Mouse (Mus musculus) hindbrain, embryonic 12.5 days (tissue): Measurements from ENCODE around the gene Arhgap28. TPM values are rescaled to one million over a fixed set of nuclear protein-coding genes. Genes with fewer than 3 reads are reported as not detected.
A peak's percentile ranks its signal among the peaks of the same experiment; 100 is the strongest.

Source experiments
- ATAC-seq: fragments of 200-750 bp; cut with Nextera tagmentation; 2 replicates; pipeline ENCODE4 v1.8.0; 2017; ENCODE audit warnings: moderate TSS enrichment; ENCODE audit not compliant: low FRiP score
- H3K27ac ChIP-seq: fragments of 300-500 bp; sonication (generic); 2 replicates; pipeline ENCODE4 v1.5.1; 2016; ENCODE audit warnings: mild to moderate bottlenecking
- H3K27me3 ChIP-seq: fragments of 300-500 bp; sonication (generic); 2 replicates; pipeline ENCODE4 v1.6.1; 2016; ENCODE audit warnings: mild to moderate bottlenecking
- H3K36me3 ChIP-seq: fragments of 300-500 bp; sonication (generic); 2 replicates; pipeline ENCODE4 v1.6.1; 2016; ENCODE audit warnings: mild to moderate bottlenecking
- H3K4me1 ChIP-seq: fragments of 300-500 bp; sonication (generic); 2 replicates; pipeline ENCODE4 v1.6.1; 2016
- H3K4me2 ChIP-seq: fragments of 300-500 bp; sonication (generic); replicated peaks from 2 replicates; pipeline ENCODE4 v1.6.1; 2016; ENCODE audit warnings: mild to moderate bottlenecking
- H3K4me3 ChIP-seq: fragments of 300-500 bp; sonication (generic); 2 replicates; pipeline ENCODE4 v1.5.1; 2016; ENCODE audit warnings: mild to moderate bottlenecking
- H3K9ac ChIP-seq: fragments of 300-500 bp; sonication (generic); 2 replicates; pipeline ENCODE4 v1.6.1; 2016; ENCODE audit warnings: mild to moderate bottlenecking, moderate library complexity
- H3K9me3 ChIP-seq: fragments of 300-500 bp; sonication (generic); replicated peaks from 2 replicates; pipeline ENCODE4 v1.6.1; 2016; ENCODE audit warnings: mild to moderate bottlenecking
- WGBS: fragments of 180-500 bp; shearing (Covaris S2); methylation state at CpG from one replicate; pipeline ENCODE4 v1.1.7; 2016; 5-methylcytosine and 5-hydroxymethylcytosine counted together
- polyA plus RNA-seq: library from polyadenylated mRNA; unstranded; fragments of >200 nt; fragmentation: Nextera tagmentation; extraction: Ambion mirVana; gene quantifications from 2 replicates; pipeline ENCODE4 v1.2.1, GENCODE M21; 2016

Gene Arhgap28
- polyA plus RNA-seq, 1 experiment from 2014 or later, result 40.9 TPM

- Histone ChIP-seq H3K4me2 (peak overlapping the region; percentile 82), H3K9ac (peak overlapping the region; percentile 69), H3K36me3 (no peaks in the 10 kb centered on the region), H3K9me3 (no peaks in the 10 kb centered on the region), H3K27ac (peak overlapping the region; percentile 86), H3K4me3 (peak overlapping the region; percentile 76), H3K27me3 (no peaks in the 10 kb centered on the region), H3K4me1 (peaks cover 12% of the 10 kb centered on the region)
- WGBS, result 3% methylated on average over 10 of the region's 10 CpGs
- ATAC-seq, result peak; percentile 42
Observed at GRCm38 (mm10) chr17:68004581-68005330, 836 bp upstream of the Arhgap28 start.

GRCm38 (mm10) chr17:68002608-68003595 lies 1.0 kb downstream of the Arhgap28 start:
- no peaks in the 10 kb centered on the region for H3K9me3 ChIP-seq
- H3K36me3 ChIP-seq, result no peaks in the 10 kb centered on the region
- 36% methylated on average over 17 of the region's 17 CpGs for WGBS
- no peaks in the 10 kb centered on the region for H3K27me3 ChIP-seq
- peaks cover 12% of the 10 kb centered on the region for H3K4me1 ChIP-seq
- no peak overlapping the region; the same call in 1 of the 2 replicates for H3K27ac ChIP-seq
- ATAC-seq, result no peak
- peak overlapping the region; percentile 82 for H3K4me2 ChIP-seq
- peak overlapping the region; percentile 76 for H3K4me3 ChIP-seq
- no peak overlapping the region; the same call in 1 of the 2 replicates for H3K9ac ChIP-seq

GRCm38 (mm10) chr17:67999801-68000200 lies 4.1 kb downstream of the Arhgap28 start:
- Histone ChIP-seq H3K36me3 (no peaks in the 10 kb centered on the region), H3K4me2 (no peak overlapping the region), H3K4me3 (no peak overlapping the region), H3K9ac (no peak overlapping the region), H3K4me1 (peaks cover 23% of the 10 kb centered on the region), H3K9me3 (no peaks in the 10 kb centered on the region), H3K27ac (no peak overlapping the region), H3K27me3 (no peaks in the 10 kb centered on the region)
- no peak for ATAC-seq
- 53% methylated on average over 8 of the region's 8 CpGs for WGBS

- Histone ChIP-seq H3K4me3 (no peak overlapping the region), H3K4me2 (no peak overlapping the region), H3K27ac (no peak overlapping the region), H3K27me3 (no peaks in the 10 kb centered on the region), H3K9me3 (no peaks in the 10 kb centered on the region), H3K36me3 (no peaks in the 10 kb centered on the region), H3K4me1 (peaks cover 16% of the 10 kb centered on the region; the same call in 1 of the 2 replicates), H3K9ac (no peak overlapping the region)
- no peak for ATAC-seq
- WGBS, result 82% methylated on average over 7 of the region's 7 CpGs
Observed at GRCm38 (mm10) chr17:67996769-67997155, 7.2 kb downstream of the Arhgap28 start.

GRCm38 (mm10) chr17:67996097-67996768 lies 7.7 kb downstream of the Arhgap28 start:
- Histone ChIP-seq H3K27ac (no peak overlapping the region), H3K4me2 (no peak overlapping the region), H3K4me3 (no peak overlapping the region), H3K36me3 (no peaks in the 10 kb centered on the region), H3K4me1 (peaks cover 16% of the 10 kb centered on the region; the same call in 1 of the 2 replicates), H3K9me3 (no peaks in the 10 kb centered on the region), H3K27me3 (no peaks in the 10 kb centered on the region), H3K9ac (no peak overlapping the region)
- WGBS, result 20% methylated on average over 14 of the region's 14 CpGs
- ATAC-seq, result no peak

- 87% methylated on average over 2 of the region's 2 CpGs for WGBS
- Histone ChIP-seq H3K4me2 (no peak overlapping the region), H3K4me3 (no peak overlapping the region), H3K27ac (no peak overlapping the region), H3K4me1 (peaks cover 16% of the 10 kb centered on the region; the same call in 1 of the 2 replicates), H3K27me3 (no peaks in the 10 kb centered on the region), H3K9me3 (no peaks in the 10 kb centered on the region), H3K36me3 (no peaks in the 10 kb centered on the region), H3K9ac (no peak overlapping the region)
- ATAC-seq, result no peak
Observed at GRCm38 (mm10) chr17:67995277-67995819, 8.6 kb downstream of the Arhgap28 start.

- no peak overlapping the region for H3K9ac ChIP-seq
- no peak overlapping the region for H3K27ac ChIP-seq
- peaks cover 19% of the 10 kb centered on the region; the same call in 1 of the 2 replicates for H3K4me1 ChIP-seq
- no peaks in the 10 kb centered on the region for H3K27me3 ChIP-seq
- no peaks in the 10 kb centered on the region for H3K9me3 ChIP-seq
- H3K4me2 ChIP-seq, result no peak overlapping the region
- H3K4me3 ChIP-seq, result no peak overlapping the region
- no peak for ATAC-seq
- no peaks in the 10 kb centered on the region for H3K36me3 ChIP-seq
- 73% methylated on average over 7 of the region's 7 CpGs for WGBS
Observed at GRCm38 (mm10) chr17:67994861-67995260, 9.1 kb downstream of the Arhgap28 start.

- Histone ChIP-seq H3K4me3 (no peak overlapping the region), H3K27ac (no peak overlapping the region), H3K27me3 (no peaks in the 10 kb centered on the region), H3K4me1 (peaks cover 31% of the 10 kb centered on the region), H3K4me2 (no peak overlapping the region), H3K9ac (no peak overlapping the region), H3K9me3 (no peaks in the 10 kb centered on the region), H3K36me3 (no peaks in the 10 kb centered on the region)
- WGBS, result 94% methylated on average over 2 of the region's 2 CpGs
- no peak for ATAC-seq
Observed at GRCm38 (mm10) chr17:67993371-67994045, 10.4 kb downstream of the Arhgap28 start.

GRCm38 (mm10) chr17:67989716-67990115 lies 14.2 kb downstream of the Arhgap28 start:
- H3K4me2 ChIP-seq, result no peak overlapping the region
- H3K4me1 ChIP-seq, result peaks cover 15% of the 10 kb centered on the region
- H3K4me3 ChIP-seq, result no peak overlapping the region
- 0 out of 2 replicates have a peak overlapping the region, but pooled peaks have one; percentile 40 for H3K27ac ChIP-seq
- H3K36me3 ChIP-seq, result no peaks in the 10 kb centered on the region
- WGBS, result 56% methylated on average over 5 of the region's 5 CpGs
- H3K9me3 ChIP-seq, result no peaks in the 10 kb centered on the region
- no peak for ATAC-seq
- H3K27me3 ChIP-seq, result no peaks in the 10 kb centered on the region
- no peak overlapping the region for H3K9ac ChIP-seq

- Histone ChIP-seq H3K9ac (no peak overlapping the region), H3K27ac (peak overlapping the region; percentile 60), H3K4me3 (no peak overlapping the region), H3K27me3 (no peaks in the 10 kb centered on the region), H3K4me2 (no peak overlapping the region), H3K9me3 (no peaks in the 10 kb centered on the region), H3K36me3 (no peaks in the 10 kb centered on the region), H3K4me1 (peaks cover 15% of the 10 kb centered on the region)
- ATAC-seq, result no peak
- 45% methylated on average over 15 of the region's 15 CpGs for WGBS
Observed at GRCm38 (mm10) chr17:67988920-67989621, 14.8 kb downstream of the Arhgap28 start.

GRCm38 (mm10) chr17:67985532-67985931 lies 18.4 kb downstream of the Arhgap28 start:
- 52% methylated on average over 4 of the region's 4 CpGs for WGBS
- Histone ChIP-seq H3K36me3 (no peaks in the 10 kb centered on the region), H3K4me3 (no peak overlapping the region), H3K4me2 (no peak overlapping the region), H3K4me1 (peaks cover 15% of the 10 kb centered on the region), H3K9ac (no peak overlapping the region), H3K27me3 (no peaks in the 10 kb centered on the region), H3K9me3 (no peaks in the 10 kb centered on the region), H3K27ac (no peak overlapping the region)
- no peak for ATAC-seq
